Mouse (Mus musculus): Measurements from ENCODE around the gene Mov10. TPM values are rescaled to one million over a fixed set of nuclear protein-coding genes. Genes with fewer than 3 reads are reported as not detected.

The Mov10 gene
- total and polyA plus RNA-seq, 3 experiments: 7.2 to 31.9 (median 18.4) TPM

DNA sequence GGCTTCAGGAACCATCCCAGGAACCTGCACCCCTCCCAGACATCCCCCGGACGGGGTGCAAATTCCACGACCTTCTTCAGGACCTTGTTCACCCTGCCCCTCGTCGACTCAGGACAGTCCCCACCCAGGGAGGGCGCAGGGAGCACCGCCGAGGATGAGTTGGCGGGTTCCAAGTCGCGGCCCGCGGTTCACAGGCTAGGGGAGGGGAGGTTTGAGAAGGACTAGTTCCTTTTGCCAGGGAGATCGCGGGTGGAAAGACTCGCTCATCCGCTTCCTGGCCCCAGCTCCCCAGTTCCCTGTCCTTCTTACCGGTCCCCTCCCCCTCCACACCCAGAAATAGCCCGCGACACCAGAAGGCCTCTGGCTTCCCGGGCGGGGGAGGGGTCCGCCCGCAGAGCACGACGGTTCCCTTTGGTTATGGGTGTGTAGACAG is 36.9 kb downstream of the Mov10 start, which contains the start of gene Fam19a3:
Gene Fam19a3, minus strand, starts transcription at position 370 of the 433 bp plus-strand sequence.
- H3K9me3 ChIP-seq (replicated peaks; ENCODE audit: low read length): no peaks in the 10 kb centered on the region
- in situ Hi-C loops (cut with MboI; ENCODE audit: low pct_ligation_motif_present, low pct_unique_long_range_greater_than_20kb, low sequenced_read_pairs): loop anchor here (10.0 kb wide), 2 partner anchors 183 to 273 kb away; partner anchors contain the start of genes Cttnbp2nl and Wnt2b
- peak; percentile 36 for DNase-seq (ENCODE audit: extremely low read depth)
- H3K4me3 ChIP-seq (replicated peaks in 1 of 3; ENCODE audit: low read depth in 2 of 3, low read length in 2 of 3, poor library complexity in 1 of 3): peak within 1 kb of the TSS; percentile 63 to 69 (median 65)
- H3K27me3 ChIP-seq (replicated peaks): peaks cover 4% of the 10 kb centered on the region
- dilution Hi-C loops (cut with MboI; ENCODE audit: extremely low pct_ligation_motif_present, extremely low pct_unique_long_range_greater_than_20kb, low sequenced_read_pairs): no loop called here
- H3K36me3 ChIP-seq (replicated peaks in 1 of 2; ENCODE audit: control insufficient read depth in 1 of 2, insufficient read depth in 1 of 2, low read length in 1 of 2): peaks cover 0 to 25% of the 10 kb centered on the region in 2 experiments
- H3K4me1 ChIP-seq (ENCODE audit: control insufficient read depth in 1 of 2, insufficient read depth in 2 of 2): peaks cover 3 to 26% of the 10 kb centered on the region in 2 experiments; a peak in 3 of 4 replicates
- peak within 1 kb of the TSS; percentile 93 for H3K4me2 ChIP-seq (ENCODE audit: insufficient read depth, low read depth, poor library complexity, severe bottlenecking)
- no peaks in the 10 kb centered on the region for H3K79me2 ChIP-seq (replicated peaks; ENCODE audit: control insufficient read depth, extremely low read depth, insufficient read depth, poor library complexity, severe bottlenecking)
- peak within 1 kb of the TSS; percentile 32 for H3K9ac ChIP-seq (ENCODE audit: insufficient read depth, low read depth)
- peak; percentile 13; the same call in 1 of the 2 replicates for TF ChIP-seq BHLHE40 (IDR thresholded peaks at IDR 0.05; ENCODE audit: low read depth, low read length)
- TF ChIP-seq MAX (IDR thresholded peaks at IDR 0.05; ENCODE audit: low read length): no peak
- TF ChIP-seq KAT2A (IDR thresholded peaks at IDR 0.05; ENCODE audit: insufficient replicate concordance, low read length): no peak
- no peak for TF ChIP-seq RCOR1 (conservative IDR thresholded peaks at IDR 0.05; ENCODE audit: low read depth, low read length)
- TF ChIP-seq MEF2A (IDR thresholded peaks at IDR 0.05; ENCODE audit: borderline replicate concordance, low read depth, low read length): peak; percentile 89
- TF ChIP-seq IRF4 (IDR thresholded peaks at IDR 0.05; ENCODE audit: low read depth, low read length): peak; percentile 49; the same call in 1 of the 2 replicates
- no peak for TF ChIP-seq TBP (conservative IDR thresholded peaks at IDR 0.05; ENCODE audit: low read depth, low read length)
- TF ChIP-seq ZNF384 (IDR thresholded peaks at IDR 0.05; ENCODE audit: low read depth, low read length): no peak
- 0 out of 2 replicates have a peak, but pooled peaks have one; percentile 26 for TF ChIP-seq ELF1 (IDR thresholded peaks at IDR 0.05; ENCODE audit: low read depth, low read length)
- TF ChIP-seq USF1 (IDR thresholded peaks at IDR 0.05; ENCODE audit: low read depth, low read length): no peak
- TF ChIP-seq MXI1 (IDR thresholded peaks at IDR 0.05; ENCODE audit: low read depth, low read length): peak; percentile 43; the same call in 1 of the 2 replicates
- TF ChIP-seq NRF1 (IDR thresholded peaks at IDR 0.05; ENCODE audit: low read depth, low read length): no peak
- TF ChIP-seq NELFE (IDR thresholded peaks at IDR 0.05; ENCODE audit: low read depth, low read length): 0 out of 2 replicates have a peak, but pooled peaks have one; percentile 5
- TF ChIP-seq EP300 (IDR thresholded peaks at IDR 0.05; ENCODE audit: low read length): peak; percentile 36; the same call in 1 of the 2 replicates
- peak; percentile 85 for TF ChIP-seq CHD2 (IDR thresholded peaks at IDR 0.05; ENCODE audit: low read length)
- TF ChIP-seq ZKSCAN1 (IDR thresholded peaks at IDR 0.05; ENCODE audit: borderline replicate concordance, low read depth, low read length): no peak
- TF ChIP-seq HCFC1 (IDR thresholded peaks at IDR 0.05; ENCODE audit: low read depth, low read length): no peak; the same call in 1 of the 2 replicates
- H3K27ac ChIP-seq (ENCODE audit: insufficient read depth, low read depth): no peak within 1 kb of the TSS

DNA sequence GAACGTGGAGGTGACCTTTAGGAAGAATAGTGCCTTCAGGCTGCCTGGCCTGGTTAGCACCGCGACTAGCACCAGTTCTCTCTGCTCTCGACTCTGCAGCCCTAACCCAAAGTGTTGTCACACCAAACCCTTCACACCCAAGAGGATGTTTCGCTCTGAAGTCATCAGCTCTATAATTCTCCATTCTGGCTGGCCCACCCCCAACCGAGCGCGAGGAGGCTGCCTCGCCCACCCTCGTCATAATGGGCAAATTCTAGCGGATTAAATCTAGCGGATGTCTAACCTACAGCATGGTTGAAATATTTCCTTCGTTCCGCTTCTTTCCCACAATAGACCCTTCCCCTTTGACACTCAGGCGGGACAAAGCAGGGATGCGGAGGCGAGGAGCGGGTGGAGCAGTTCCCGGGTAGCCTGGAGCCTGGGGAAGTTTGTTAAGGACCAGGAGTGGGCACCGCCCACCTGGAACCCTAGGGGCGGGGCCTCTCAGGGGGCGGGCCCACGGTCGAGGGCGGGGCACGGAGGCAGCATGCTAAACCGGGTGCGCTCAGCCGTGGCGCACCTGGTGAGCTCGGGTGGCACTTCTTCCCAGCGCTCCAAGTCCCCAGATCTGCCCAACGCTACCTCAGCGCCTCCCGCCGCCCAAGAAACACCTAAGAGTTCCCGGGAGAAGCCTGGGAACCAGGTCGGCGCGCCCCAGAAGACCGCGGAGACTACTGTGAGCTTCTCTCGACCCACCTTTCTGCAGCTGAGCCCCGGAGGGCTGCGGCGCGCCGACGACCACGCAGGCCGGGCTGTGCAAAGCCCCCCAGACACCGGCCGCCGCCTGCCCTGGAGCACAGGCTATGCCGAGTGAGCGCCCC is 37.6 kb downstream of the Mov10 start, which contains the start of gene Ppm1j:
Gene Ppm1j, plus strand, starts transcription at position 496 of the 860 bp plus-strand sequence.
- Histone ChIP-seq H3K4me1 (ENCODE audit: control insufficient read depth in 1 of 2, insufficient read depth in 2 of 2) (peaks cover 3 to 26% of the 10 kb centered on the region in 2 experiments; a peak in 3 of 4 replicates), H3K36me3 (replicated peaks in 1 of 2; ENCODE audit: control insufficient read depth in 1 of 2, insufficient read depth in 1 of 2, low read length in 1 of 2) (peaks cover 0 to 23% of the 10 kb centered on the region in 2 experiments), H3K27ac (ENCODE audit: insufficient read depth, low read depth) (no peak within 1 kb of the TSS), H3K4me2 (ENCODE audit: insufficient read depth, low read depth, poor library complexity, severe bottlenecking) (peak within 1 kb of the TSS; percentile 93), H3K9ac (ENCODE audit: insufficient read depth, low read depth) (peak within 1 kb of the TSS; percentile 32), H3K9me3 (replicated peaks; ENCODE audit: low read length) (no peaks in the 10 kb centered on the region), H3K79me2 (replicated peaks; ENCODE audit: control insufficient read depth, extremely low read depth, insufficient read depth, poor library complexity, severe bottlenecking) (no peaks in the 10 kb centered on the region), H3K4me3 (replicated peaks in 1 of 3; ENCODE audit: low read depth in 2 of 3, low read length in 2 of 3, poor library complexity in 1 of 3) (peak within 1 kb of the TSS; percentile 63 to 69 (median 65)), H3K27me3 (replicated peaks) (peaks cover 7% of the 10 kb centered on the region)
- no peak for TF ChIP-seq GABPA (IDR thresholded peaks at IDR 0.05; ENCODE audit: insufficient replicate concordance, low read depth, low read length)
- peak; percentile 44; the same call in 1 of the 2 replicates for TF ChIP-seq POLR2A (IDR thresholded peaks at IDR 0.05; ENCODE audit: low read depth, low read length)
- TF ChIP-seq MXI1 (IDR thresholded peaks at IDR 0.05; ENCODE audit: low read depth, low read length): no peak
- no peak for TF ChIP-seq MAFK (IDR thresholded peaks at IDR 0.05; ENCODE audit: insufficient replicate concordance, low read length)
- peak; percentile 50 for TF ChIP-seq TCF12 (IDR thresholded peaks at IDR 0.05; ENCODE audit: low read depth, low read length)
- no peak for TF ChIP-seq RCOR1 (conservative IDR thresholded peaks at IDR 0.05; ENCODE audit: low read depth, low read length)
- no peak for TF ChIP-seq IRF4 (IDR thresholded peaks at IDR 0.05; ENCODE audit: low read depth, low read length)
- no peak for TF ChIP-seq HCFC1 (IDR thresholded peaks at IDR 0.05; ENCODE audit: low read depth, low read length)
- peak; percentile 62 for DNase-seq (ENCODE audit: extremely low read depth)
- in situ Hi-C loops (cut with MboI; ENCODE audit: low pct_ligation_motif_present, low pct_unique_long_range_greater_than_20kb, low sequenced_read_pairs) (loop anchor here (10.0 kb wide), 2 partner anchors 184 to 274 kb away; partner anchors contain the start of genes Cttnbp2nl and Wnt2b), dilution Hi-C loops (cut with MboI; ENCODE audit: extremely low pct_ligation_motif_present, extremely low pct_unique_long_range_greater_than_20kb, low sequenced_read_pairs) (no loop called here)
